Mouse (Mus musculus): ENCODE results near the gene Ckmt2. TPM values are rescaled to one million over a fixed set of nuclear protein-coding genes. Genes with fewer than 3 reads are reported as not detected.
A peak's percentile ranks its signal among the peaks of the same experiment; 100 is the strongest.

Ckmt2 gene
- polyA plus RNA-seq, 1 experiment from 2014 or later = 0.17 TPM

- H3K27ac ChIP-seq = 0 out of 2 replicates have a peak overlapping the region, but pooled peaks have one; percentile 14
- no peaks in the 10 kb centered on the region for H3K36me3 ChIP-seq (replicated peaks; ENCODE audit: control insufficient read depth, insufficient read depth)
- H3K27me3 ChIP-seq (ENCODE audit: control insufficient read depth, insufficient read depth, low read length) = no peaks in the 10 kb centered on the region
- WGBS = 65% methylated on average over 4 of the region's 4 CpGs
- no peak for ATAC-seq (ENCODE audit: low FRiP score)
- H3K9me3 ChIP-seq (ENCODE audit: control insufficient read depth, low read length) = no peaks in the 10 kb centered on the region
- no peaks in the 10 kb centered on the region for H3K4me1 ChIP-seq (replicated peaks; ENCODE audit: control insufficient read depth, insufficient read depth, low read length)
- H3K4me2 ChIP-seq (replicated peaks) = no peak overlapping the region
- no peak overlapping the region for H3K4me3 ChIP-seq (replicated peaks; ENCODE audit: low read length)
- peak; percentile 30 for DNase-seq (ENCODE audit: low spot score)
- H3K9ac ChIP-seq = no peak overlapping the region
These were observed 51.7 kb downstream of the Ckmt2 start for GRCm38 (mm10) chr13:91824845-91825550.

DNA sequence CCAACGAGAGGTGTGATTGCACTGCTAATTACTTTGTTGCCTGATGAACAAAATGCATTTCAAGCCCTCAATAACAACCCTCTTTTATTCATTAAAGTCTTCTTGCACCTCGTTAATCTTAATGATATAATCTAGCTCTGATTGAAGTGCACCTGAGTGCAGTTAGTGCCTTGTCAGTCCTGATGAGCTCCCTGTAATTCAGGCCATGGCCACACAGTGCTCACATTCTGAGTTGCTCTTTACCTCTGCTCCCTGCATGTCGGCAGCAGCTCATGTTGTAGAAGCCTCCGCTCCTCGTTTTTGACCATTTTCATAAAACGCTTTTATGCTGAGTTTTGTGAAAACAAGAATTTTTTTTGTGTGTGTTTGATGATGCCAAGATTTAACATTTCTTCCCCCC, 53.0 kb downstream of the Ckmt2 start:
- 80% methylated on average over 6 of the region's 6 CpGs for WGBS
- Histone ChIP-seq H3K4me2 (replicated peaks) (no peak overlapping the region), H3K36me3 (replicated peaks; ENCODE audit: control insufficient read depth, insufficient read depth) (no peaks in the 10 kb centered on the region), H3K4me3 (replicated peaks; ENCODE audit: low read length) (no peak overlapping the region), H3K27ac (no peak overlapping the region), H3K9me3 (ENCODE audit: control insufficient read depth, low read length) (no peaks in the 10 kb centered on the region), H3K9ac (no peak overlapping the region), H3K27me3 (ENCODE audit: control insufficient read depth, insufficient read depth, low read length) (no peaks in the 10 kb centered on the region), H3K4me1 (replicated peaks; ENCODE audit: control insufficient read depth, insufficient read depth, low read length) (no peaks in the 10 kb centered on the region)
- DNase-seq (ENCODE audit: low spot score) (no peak), ATAC-seq (ENCODE audit: low FRiP score) (no peak)

GRCm38 (mm10) chr13:91814670-91815069, 62.0 kb downstream of the Ckmt2 start:
- no peak for DNase-seq (ENCODE audit: low spot score)
- peaks cover 10% of the 10 kb centered on the region; the same call in 1 of the 2 replicates for H3K9me3 ChIP-seq (ENCODE audit: control insufficient read depth, low read length)
- WGBS = 91% methylated on average over 5 of the region's 5 CpGs
- no peaks in the 10 kb centered on the region for H3K27me3 ChIP-seq (ENCODE audit: control insufficient read depth, insufficient read depth, low read length)
- H3K27ac ChIP-seq = no peak overlapping the region
- H3K36me3 ChIP-seq (replicated peaks; ENCODE audit: control insufficient read depth, insufficient read depth) = no peaks in the 10 kb centered on the region
- no peaks in the 10 kb centered on the region for H3K4me1 ChIP-seq (replicated peaks; ENCODE audit: control insufficient read depth, insufficient read depth, low read length)
- H3K4me2 ChIP-seq (replicated peaks) = no peak overlapping the region
- no peak overlapping the region for H3K9ac ChIP-seq
- H3K4me3 ChIP-seq (replicated peaks; ENCODE audit: low read length) = no peak overlapping the region
- no peak for ATAC-seq (ENCODE audit: low FRiP score)

DNA sequence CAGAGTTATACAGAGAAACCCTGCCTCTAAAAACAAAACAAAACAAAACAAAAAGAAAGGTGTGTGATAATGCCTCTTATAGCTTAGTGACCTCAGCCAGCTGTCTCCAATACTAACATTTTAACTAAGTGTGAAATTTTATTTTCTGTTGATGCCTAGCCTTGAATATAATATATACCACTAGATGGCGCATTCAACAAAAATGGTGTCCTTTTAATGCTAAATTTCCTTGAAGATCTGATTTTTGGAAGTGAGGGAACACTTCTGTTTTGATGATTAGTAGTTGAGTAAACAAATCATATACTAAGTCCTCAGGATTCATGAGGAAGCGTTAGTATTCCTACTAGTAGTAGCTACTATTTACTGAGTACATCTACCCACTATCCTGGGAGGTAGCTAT, 67.2 kb downstream of the Ckmt2 start:
- ATAC-seq (ENCODE audit: low FRiP score) = no peak
- Histone ChIP-seq H3K36me3 (replicated peaks; ENCODE audit: control insufficient read depth, insufficient read depth) (peaks cover 14% of the 10 kb centered on the region), H3K27me3 (ENCODE audit: control insufficient read depth, insufficient read depth, low read length) (no peaks in the 10 kb centered on the region), H3K9me3 (ENCODE audit: control insufficient read depth, low read length) (peaks cover 10% of the 10 kb centered on the region; the same call in 1 of the 2 replicates), H3K4me1 (replicated peaks; ENCODE audit: control insufficient read depth, insufficient read depth, low read length) (peaks cover 11% of the 10 kb centered on the region; the same call in 1 of the 2 replicates), H3K27ac (no peak overlapping the region), H3K4me3 (replicated peaks; ENCODE audit: low read length) (no peak overlapping the region), H3K4me2 (replicated peaks) (no peak overlapping the region), H3K9ac (no peak overlapping the region)
- DNase-seq (ENCODE audit: low spot score) = peak; percentile 77
- 49% methylated on average over 2 of the region's 2 CpGs for WGBS

DNA sequence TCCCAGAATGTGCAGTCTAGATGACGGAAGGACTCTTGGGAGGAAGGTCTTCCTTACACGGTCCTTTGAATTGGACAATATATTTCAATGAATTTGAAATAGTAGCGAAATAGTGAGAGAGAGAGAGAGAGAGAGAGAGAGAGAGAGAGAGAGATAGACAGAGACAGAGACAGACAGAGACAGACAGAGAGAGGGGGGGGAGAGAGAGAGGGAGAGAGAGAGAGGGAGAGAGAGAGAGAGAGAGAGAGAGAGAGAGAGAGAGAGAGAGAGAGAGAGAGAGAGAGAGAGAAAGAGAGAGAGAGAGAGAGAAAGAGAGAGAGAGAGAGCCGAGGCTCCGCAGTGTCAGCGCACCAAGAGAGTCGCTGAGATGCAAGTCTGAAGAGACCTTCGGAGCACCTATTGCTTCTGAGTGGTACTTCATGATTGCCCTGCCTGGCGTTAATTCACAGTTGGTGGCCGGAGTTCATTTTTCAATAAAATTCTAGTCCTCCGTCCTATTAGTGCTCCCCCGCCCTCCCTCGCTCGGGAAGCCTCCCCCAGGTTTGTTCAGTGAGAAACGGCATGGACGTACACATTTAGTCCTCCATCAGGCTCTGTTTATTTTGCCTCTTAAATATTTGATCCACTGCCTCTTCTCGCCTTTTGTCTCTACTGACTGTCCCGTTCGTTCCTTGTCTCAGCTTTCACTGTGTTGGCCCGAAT, 68.7 kb downstream of the Ckmt2 start:
- ATAC-seq (ENCODE audit: low FRiP score) = no peak
- Histone ChIP-seq H3K9ac (peak overlapping the region; percentile 85), H3K4me2 (replicated peaks) (peak overlapping the region; percentile 61), H3K27me3 (ENCODE audit: control insufficient read depth, insufficient read depth, low read length) (no peaks in the 10 kb centered on the region), H3K4me1 (replicated peaks; ENCODE audit: control insufficient read depth, insufficient read depth, low read length) (peaks cover 11% of the 10 kb centered on the region; the same call in 1 of the 2 replicates), H3K36me3 (replicated peaks; ENCODE audit: control insufficient read depth, insufficient read depth) (peaks cover 19% of the 10 kb centered on the region), H3K4me3 (replicated peaks; ENCODE audit: low read length) (peak overlapping the region; percentile 67), H3K9me3 (ENCODE audit: control insufficient read depth, low read length) (0 out of 2 replicates have a peak, but pooled peaks cover under 1% of the 10 kb centered on the region), H3K27ac (peak overlapping the region; percentile 95)
- DNase-seq (ENCODE audit: low spot score) = no peak
- 38% methylated on average over 20 of the region's 20 CpGs for WGBS

DNA sequence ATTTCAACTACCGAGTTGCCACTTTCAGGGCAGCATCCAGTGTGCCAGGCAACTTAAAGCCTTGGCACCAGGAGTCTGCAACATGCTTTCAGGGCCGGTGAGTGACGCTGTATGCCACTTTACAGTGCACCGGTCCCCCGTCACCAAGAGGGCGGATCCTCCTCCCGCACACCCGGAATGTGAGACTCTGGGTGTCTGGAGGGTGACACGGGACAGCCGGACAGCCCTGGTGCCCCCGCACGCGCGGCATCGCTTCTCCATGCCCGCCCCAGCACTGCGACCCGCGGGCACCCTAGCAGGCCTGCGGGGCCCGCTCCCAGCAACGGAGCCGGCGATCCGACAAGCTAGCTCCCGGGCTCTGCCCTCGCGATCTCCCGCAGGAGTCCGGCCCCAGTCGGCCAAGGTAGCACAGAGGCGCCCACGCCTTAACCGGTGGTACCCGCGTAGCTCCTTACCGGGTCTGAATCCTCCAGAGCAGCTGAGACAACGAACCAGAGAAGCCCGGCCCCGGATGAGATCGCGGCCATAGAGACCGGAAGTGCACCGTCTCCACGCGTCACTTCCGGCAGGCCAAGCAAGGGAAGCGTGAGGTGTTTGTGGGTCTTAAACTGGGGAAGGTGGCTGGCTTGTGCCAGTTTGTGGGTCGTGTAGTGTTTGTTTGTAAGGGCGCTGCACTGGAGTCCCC, 69.4 kb downstream of the Ckmt2 start, which contains the start of gene Zcchc9:
Zcchc9 (minus strand) TSS at position 551 of the 685 bp plus-strand sequence.
- Histone ChIP-seq H3K4me2 (replicated peaks) (peak within 1 kb of the TSS; percentile 61), H3K9ac (peak within 1 kb of the TSS; percentile 85), H3K4me1 (replicated peaks; ENCODE audit: control insufficient read depth, insufficient read depth, low read length) (peaks cover 11% of the 10 kb centered on the region; the same call in 1 of the 2 replicates), H3K27me3 (ENCODE audit: control insufficient read depth, insufficient read depth, low read length) (no peaks in the 10 kb centered on the region), H3K27ac (peak within 1 kb of the TSS; percentile 95), H3K9me3 (ENCODE audit: control insufficient read depth, low read length) (no peaks in the 10 kb centered on the region), H3K4me3 (replicated peaks; ENCODE audit: low read length) (peak within 1 kb of the TSS; percentile 67), H3K36me3 (replicated peaks; ENCODE audit: control insufficient read depth, insufficient read depth) (peaks cover 19% of the 10 kb centered on the region)
- under 1% methylated on average over 50 of the region's 50 CpGs for WGBS
- ATAC-seq (ENCODE audit: low FRiP score) = peak; percentile 99
- DNase-seq (ENCODE audit: low spot score) = peak; percentile 95

Other genes starting within 250 kb of the Ckmt2 start
- gene Acot12, start 135.4 kb downstream of the Ckmt2 start, polyA plus RNA-seq (2014; fragmentation: Nextera tagmentation; extraction: Ambion mirVana) = 0.24 TPM in 1 of 2 replicates, not detected in the other
- gene Zcchc9, start 69.2 kb downstream of the Ckmt2 start, polyA plus RNA-seq (2014; fragmentation: Nextera tagmentation; extraction: Ambion mirVana) = 12.2 and 15.1 TPM in 2 replicates